Mouse (Mus musculus) neural tube, embryonic 12.5 days (tissue): ENCODE measurements around the gene Amz1. TPM values are rescaled to one million over a fixed set of nuclear protein-coding genes. Genes with fewer than 3 reads are reported as not detected.
A peak's percentile ranks its signal among the peaks of the same experiment; 100 is the strongest.

ENCODE experiments used
- ATAC-seq: fragments of 200-750 bp; cut with Nextera tagmentation; 2 replicates; pipeline ENCODE4 v1.8.0; 2017; ENCODE audit warnings: low read depth, mild to moderate bottlenecking, moderate TSS enrichment, moderate library complexity; ENCODE audit not compliant: low FRiP score
- H3K27ac ChIP-seq: fragments of 300-500 bp; sonication (generic); 2 replicates; pipeline ENCODE4 v1.5.1; 2016
- H3K27me3 ChIP-seq: fragments of 300-500 bp; sonication (generic); replicated peaks from 2 replicates; pipeline ENCODE4 v1.6.1; 2016; ENCODE audit warnings: mild to moderate bottlenecking
- H3K36me3 ChIP-seq: fragments of 300-500 bp; sonication (generic); 2 replicates; pipeline ENCODE4 v1.6.1; 2016; ENCODE audit warnings: mild to moderate bottlenecking
- H3K4me1 ChIP-seq: fragments of 300-500 bp; sonication (generic); 2 replicates; pipeline ENCODE4 v1.6.1; 2016
- H3K4me2 ChIP-seq: fragments of 300-500 bp; sonication (generic); replicated peaks from 2 replicates; pipeline ENCODE4 v1.6.1; 2016; ENCODE audit warnings: mild to moderate bottlenecking
- H3K4me3 ChIP-seq: fragments of 300-500 bp; sonication (generic); 2 replicates; pipeline ENCODE4 v1.5.1; 2016
- H3K9ac ChIP-seq: fragments of 300-500 bp; sonication (generic); 2 replicates; pipeline ENCODE4 v1.6.1; 2016; ENCODE audit warnings: mild to moderate bottlenecking
- H3K9me3 ChIP-seq: fragments of 300-500 bp; sonication (generic); 2 replicates; pipeline ENCODE4 v1.6.1; 2016; ENCODE audit warnings: mild to moderate bottlenecking
- WGBS: fragments of 180-500 bp; shearing (Covaris S2); methylation state at CpG from one replicate; pipeline ENCODE4 v1.1.7; 2016; 5-methylcytosine and 5-hydroxymethylcytosine counted together
- polyA plus RNA-seq: library from polyadenylated mRNA; unstranded; fragments of >200 nt; fragmentation: Nextera tagmentation; extraction: Ambion mirVana; gene quantifications from 2 replicates; pipeline ENCODE4 v1.2.1, GENCODE M21; 2016

The Amz1 gene
- polyA plus RNA-seq, result 0.91 and 1.5 TPM in 2 replicates

DNA sequence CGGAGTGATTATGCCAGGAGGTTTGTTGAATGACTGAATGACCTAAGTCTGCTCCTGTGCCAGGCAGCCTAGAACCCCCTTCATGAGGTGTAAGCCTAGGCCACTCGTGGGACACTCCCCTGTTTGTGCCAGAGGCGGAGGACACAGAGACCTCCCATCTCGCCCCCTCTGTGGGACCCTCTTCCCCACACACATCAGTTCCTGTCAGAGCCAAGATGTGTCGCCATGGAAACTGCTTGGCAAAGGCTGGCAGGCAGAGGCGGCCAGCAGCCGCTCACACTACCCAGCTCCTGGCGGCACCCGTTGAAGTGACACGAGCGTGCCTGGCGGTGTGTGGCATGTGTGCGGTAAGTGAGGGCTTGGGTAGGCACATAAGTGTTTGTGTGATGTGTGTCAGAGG, at the start of gene Amz1:
Gene Amz1 (plus strand): TSS at position 306 of the 400 bp plus-strand sequence.
- H3K27ac ChIP-seq, result no peak within 1 kb of the TSS
- 0 out of 2 replicates have a peak within 1 kb of the TSS, but pooled peaks have one; percentile 17 for H3K9ac ChIP-seq
- H3K4me2 ChIP-seq, result no peak within 1 kb of the TSS
- H3K9me3 ChIP-seq, result no peaks in the 10 kb centered on the region
- ATAC-seq, result peak; percentile 44
- peaks cover 9% of the 10 kb centered on the region for H3K36me3 ChIP-seq
- no peaks in the 10 kb centered on the region for H3K27me3 ChIP-seq
- 70% methylated on average over 13 of the region's 13 CpGs for WGBS
- no peak within 1 kb of the TSS for H3K4me3 ChIP-seq
- peaks cover 13% of the 10 kb centered on the region; the same call in 1 of the 2 replicates for H3K4me1 ChIP-seq

DNA sequence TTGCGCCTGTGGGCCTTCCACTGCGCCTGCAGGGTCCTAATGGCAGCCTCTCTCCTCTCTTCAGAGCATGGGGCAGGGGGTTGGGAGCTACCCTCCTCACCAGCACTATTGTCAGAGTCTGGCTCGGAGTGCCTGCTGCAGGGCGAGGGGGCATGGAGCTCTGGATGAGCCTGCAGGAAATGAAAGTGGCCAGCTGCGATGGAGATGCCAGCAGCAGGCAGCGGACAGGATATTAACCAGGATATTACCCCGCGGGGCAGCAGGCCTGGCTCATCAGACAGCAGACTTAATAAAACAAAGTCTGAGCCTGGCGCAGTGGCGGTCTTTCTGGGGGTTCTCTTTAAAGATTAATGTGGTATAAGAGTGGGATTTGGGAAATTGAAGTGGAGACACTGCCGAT, 48.8 kb upstream of the Amz1 start:
- 91% methylated on average over 11 of the region's 11 CpGs for WGBS

DNA sequence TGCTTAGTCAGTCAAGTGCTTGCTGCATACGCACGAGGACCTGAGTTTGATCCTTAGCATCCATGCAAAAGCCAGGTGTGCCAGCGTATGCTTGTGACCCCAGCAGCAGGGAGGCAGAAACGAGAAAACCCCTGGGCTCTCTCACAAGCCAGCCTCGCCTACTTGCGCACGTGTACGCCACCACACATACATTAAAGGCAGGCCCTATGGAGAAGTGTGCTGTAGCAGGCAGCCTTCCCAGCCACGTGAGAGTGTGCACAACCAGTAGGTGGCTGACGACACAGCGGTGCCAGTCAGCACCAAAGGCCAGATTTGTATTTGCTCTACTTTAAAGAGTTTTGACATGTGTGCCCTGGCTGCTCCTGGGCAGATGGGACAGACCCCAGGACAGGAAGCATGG, 48.3 kb upstream of the Amz1 start:
- H3K9me3 ChIP-seq, result no peaks in the 10 kb centered on the region

More for the DNA sequence above, 48.8 kb upstream of the Amz1 start:
- Histone ChIP-seq H3K4me1 (no peaks in the 10 kb centered on the region), H3K36me3 (peaks cover 59% of the 10 kb centered on the region), H3K9ac (no peak overlapping the region), H3K27ac (no peak overlapping the region), H3K27me3 (no peaks in the 10 kb centered on the region), H3K4me3 (no peak overlapping the region), H3K4me2 (no peak overlapping the region), H3K9me3 (no peaks in the 10 kb centered on the region)
- no peak for ATAC-seq

DNA sequence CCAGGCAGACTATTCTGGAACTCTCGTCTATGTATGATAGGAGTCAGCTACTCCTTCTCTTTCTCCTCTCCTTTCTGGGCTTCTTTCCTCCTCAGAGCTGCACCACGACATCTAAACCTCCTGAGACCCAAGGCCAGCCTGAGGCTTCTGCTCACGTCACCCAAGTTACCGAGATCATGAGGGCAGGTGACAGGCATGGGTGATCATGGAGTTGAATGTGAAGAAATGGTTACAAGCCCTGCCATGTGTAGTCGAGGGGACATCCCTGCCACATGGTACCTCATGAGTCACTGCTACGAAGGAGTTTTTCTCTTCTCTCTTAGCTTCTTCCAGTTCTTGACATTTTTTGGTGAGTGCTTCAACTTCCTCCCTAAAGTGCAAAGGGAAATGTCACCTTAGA, 46.8 kb upstream of the Amz1 start:
- Histone ChIP-seq H3K4me1 (no peaks in the 10 kb centered on the region), H3K27ac (no peak overlapping the region), H3K9ac (no peak overlapping the region), H3K27me3 (no peaks in the 10 kb centered on the region), H3K36me3 (peaks cover 50% of the 10 kb centered on the region), H3K4me2 (no peak overlapping the region), H3K4me3 (no peak overlapping the region), H3K9me3 (no peaks in the 10 kb centered on the region)
- 85% methylated on average over 6 of the region's 6 CpGs for WGBS
- no peak for ATAC-seq

More for the DNA sequence above, 48.3 kb upstream of the Amz1 start:
- Histone ChIP-seq H3K36me3 (peaks cover 60% of the 10 kb centered on the region), H3K4me3 (no peak overlapping the region), H3K27ac (no peak overlapping the region), H3K27me3 (no peaks in the 10 kb centered on the region), H3K4me2 (no peak overlapping the region), H3K4me1 (no peaks in the 10 kb centered on the region), H3K9ac (no peak overlapping the region)
- no peak for ATAC-seq
- WGBS, result 86% methylated on average over 11 of the region's 11 CpGs

DNA sequence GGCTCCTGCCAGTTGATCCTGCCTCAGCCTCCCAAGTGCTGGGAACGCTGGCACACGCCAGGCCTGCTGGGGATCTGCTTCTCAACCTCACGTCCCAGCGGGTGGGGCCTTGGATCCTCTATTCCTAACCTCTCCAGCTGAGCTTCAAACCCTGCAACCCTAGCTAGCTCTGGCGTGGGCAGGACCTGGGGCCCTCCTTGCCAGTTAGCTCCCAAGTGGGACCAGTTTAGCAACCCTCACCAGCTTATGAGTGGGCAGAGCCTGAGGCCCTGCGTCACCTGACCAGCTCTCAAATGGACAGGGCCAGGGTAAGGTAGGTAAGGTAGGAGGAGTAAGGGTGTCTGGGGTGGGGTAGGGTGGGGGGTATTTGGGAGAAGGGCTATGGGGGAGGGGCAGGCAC, 43.9 kb upstream of the Amz1 start:
- 91% methylated on average over 6 of the region's 6 CpGs for WGBS
- H3K36me3 ChIP-seq, result peaks cover 44% of the 10 kb centered on the region

DNA sequence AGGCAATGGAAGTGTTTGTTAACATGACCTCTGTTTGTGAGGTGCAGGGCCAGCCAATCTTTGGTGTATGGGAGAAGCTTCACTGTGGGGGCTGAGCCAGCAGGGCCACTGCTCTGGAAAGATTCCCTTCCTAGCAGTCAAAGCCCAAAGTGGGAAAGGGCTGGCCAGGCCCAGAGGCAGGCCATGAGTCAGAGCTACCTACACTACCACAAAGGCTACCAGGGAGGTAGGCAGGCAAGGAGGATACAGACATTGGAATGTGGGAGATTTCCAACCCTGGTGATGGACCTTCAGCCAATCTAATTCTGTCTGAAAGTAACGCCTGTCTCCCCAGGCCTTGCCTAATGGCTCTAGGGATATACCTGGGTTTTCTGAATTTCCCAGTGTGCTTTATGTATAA, 43.0 kb upstream of the Amz1 start:
- Histone ChIP-seq H3K9ac (no peak overlapping the region), H3K9me3 (no peaks in the 10 kb centered on the region), H3K27me3 (no peaks in the 10 kb centered on the region), H3K4me2 (no peak overlapping the region), H3K36me3 (peaks cover 45% of the 10 kb centered on the region), H3K4me3 (no peak overlapping the region), H3K27ac (no peak overlapping the region), H3K4me1 (no peaks in the 10 kb centered on the region)
- 89% methylated on average over 1 of the region's 1 CpGs for WGBS
- ATAC-seq, result no peak

More for the DNA sequence above, 43.9 kb upstream of the Amz1 start:
- Histone ChIP-seq H3K9me3 (no peaks in the 10 kb centered on the region), H3K4me1 (no peaks in the 10 kb centered on the region), H3K27ac (no peak overlapping the region), H3K4me2 (no peak overlapping the region), H3K27me3 (no peaks in the 10 kb centered on the region), H3K9ac (no peak overlapping the region), H3K4me3 (no peak overlapping the region)
- ATAC-seq, result no peak

DNA sequence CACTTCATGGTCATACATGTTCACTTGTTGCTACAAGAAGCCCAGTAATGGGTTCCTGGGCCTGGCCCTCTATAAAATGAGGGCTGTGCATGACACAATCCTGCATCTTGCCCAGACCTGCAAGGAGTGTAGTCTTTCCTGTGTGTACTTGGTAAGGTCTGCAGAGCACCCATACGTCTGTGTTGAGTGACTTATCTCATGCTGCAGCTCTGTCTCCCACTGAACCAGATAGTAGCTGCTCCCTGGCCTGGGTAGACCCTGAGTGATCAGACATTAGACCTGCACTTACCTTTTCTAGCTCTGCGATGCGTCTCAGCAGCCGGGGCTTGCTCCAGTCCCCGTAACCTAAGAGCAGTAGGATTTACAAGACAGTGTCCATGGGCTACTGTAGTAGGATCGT, 41.8 kb upstream of the Amz1 start:
- Histone ChIP-seq H3K4me3 (no peak overlapping the region), H3K4me2 (no peak overlapping the region), H3K36me3 (peaks cover 43% of the 10 kb centered on the region), H3K9me3 (no peaks in the 10 kb centered on the region), H3K9ac (no peak overlapping the region), H3K27me3 (no peaks in the 10 kb centered on the region), H3K4me1 (no peaks in the 10 kb centered on the region), H3K27ac (no peak overlapping the region)
- 94% methylated on average over 6 of the region's 6 CpGs for WGBS
- no peak for ATAC-seq

DNA sequence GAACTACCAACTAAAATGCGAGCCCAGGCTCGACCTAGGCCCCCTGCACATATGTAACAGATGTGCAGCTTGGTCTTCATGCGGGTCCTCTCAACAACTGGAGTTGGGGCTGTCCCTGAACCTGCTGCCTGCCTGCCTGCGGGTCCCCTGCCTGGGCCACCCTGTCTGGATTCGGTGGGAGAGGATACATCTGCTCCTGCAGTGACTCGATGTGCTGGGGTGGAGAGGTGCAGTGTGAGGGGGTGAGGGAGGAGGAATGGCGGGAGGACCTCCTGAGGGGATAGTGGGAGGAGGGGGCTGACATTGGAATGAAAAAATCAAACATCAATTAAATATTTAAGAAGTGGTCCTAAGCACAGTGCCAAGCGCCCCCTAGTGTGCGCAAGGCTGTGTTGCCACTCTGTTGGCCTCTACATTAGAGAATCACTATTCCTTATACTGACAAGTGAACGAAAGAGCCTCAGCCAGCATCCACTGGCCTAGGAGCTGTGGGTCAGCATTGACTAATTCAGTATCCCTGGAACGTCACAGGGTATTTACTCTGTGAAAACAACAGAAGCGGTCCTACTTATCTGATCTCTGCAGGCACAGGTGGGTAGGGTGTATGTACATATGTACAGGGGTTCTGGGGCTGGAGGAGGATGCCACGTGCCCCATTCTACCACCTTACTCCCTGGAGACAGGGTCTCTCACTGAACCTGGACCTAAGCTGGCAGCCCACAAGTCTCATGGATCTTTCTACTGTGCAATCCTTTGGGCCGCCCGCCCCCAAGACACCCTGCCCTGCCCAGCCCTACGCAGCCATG, 39.4 kb upstream of the Amz1 start:
- ATAC-seq, result no peak; the same call in 1 of the 2 replicates
- no peak overlapping the region for H3K27ac ChIP-seq
- H3K4me1 ChIP-seq, result no peaks in the 10 kb centered on the region
- no peaks in the 10 kb centered on the region for H3K27me3 ChIP-seq
- H3K9ac ChIP-seq, result no peak overlapping the region
- no peaks in the 10 kb centered on the region for H3K9me3 ChIP-seq
- H3K4me3 ChIP-seq, result no peak overlapping the region
- peaks cover 46% of the 10 kb centered on the region for H3K36me3 ChIP-seq
- no peak overlapping the region for H3K4me2 ChIP-seq
- 61% methylated on average over 16 of the region's 16 CpGs for WGBS

DNA sequence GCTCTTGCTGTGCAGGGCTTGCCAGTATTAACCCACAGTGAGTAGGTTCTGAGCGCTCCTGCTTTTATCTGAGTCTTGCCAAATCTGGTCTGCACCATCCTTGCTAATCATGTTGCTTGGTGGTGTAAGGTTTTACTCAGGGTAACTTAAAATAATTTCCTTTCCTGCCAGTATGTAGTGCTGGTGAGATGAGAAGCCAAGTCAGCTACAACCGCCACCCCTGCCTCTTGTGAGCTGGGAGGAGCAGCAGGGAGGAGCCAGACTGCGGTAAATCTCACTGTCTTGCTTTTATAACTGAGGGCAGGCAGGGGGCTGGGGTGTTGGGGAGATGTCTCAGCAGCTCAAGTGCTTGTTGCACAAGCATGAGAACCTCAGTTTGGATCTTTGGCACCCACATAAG, 35.5 kb upstream of the Amz1 start:
- no peak for ATAC-seq
- Histone ChIP-seq H3K4me2 (no peak overlapping the region), H3K9me3 (no peaks in the 10 kb centered on the region), H3K27ac (no peak overlapping the region), H3K4me1 (no peaks in the 10 kb centered on the region), H3K27me3 (no peaks in the 10 kb centered on the region), H3K9ac (no peak overlapping the region), H3K36me3 (peaks cover 65% of the 10 kb centered on the region), H3K4me3 (no peak overlapping the region)
- WGBS, result 70% methylated on average over 3 of the region's 3 CpGs

DNA sequence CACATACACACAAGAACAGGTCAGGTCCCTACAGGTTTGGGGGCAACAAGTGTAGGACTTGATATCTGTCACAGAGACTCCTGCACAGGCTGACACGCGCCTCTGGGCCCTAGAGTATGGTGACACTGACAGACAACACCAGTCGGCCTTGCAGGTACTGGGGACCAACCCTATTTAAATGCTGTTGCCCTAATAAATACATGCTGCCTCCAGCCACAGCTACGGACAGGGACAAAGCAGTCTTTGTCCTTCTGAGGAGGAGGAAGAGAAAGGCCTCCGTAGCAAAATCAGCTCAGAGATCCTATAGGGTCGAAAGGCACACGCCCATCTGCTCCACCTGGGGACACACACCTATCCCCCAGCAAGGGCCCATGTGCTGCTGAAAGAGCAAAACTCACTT, 27.9 kb upstream of the Amz1 start:
- H3K27ac ChIP-seq, result no peak overlapping the region
- H3K4me1 ChIP-seq, result peaks cover under 1% of the 10 kb centered on the region
- peaks cover 58% of the 10 kb centered on the region for H3K36me3 ChIP-seq
- H3K9me3 ChIP-seq, result no peaks in the 10 kb centered on the region
- ATAC-seq, result no peak
- no peaks in the 10 kb centered on the region for H3K27me3 ChIP-seq
- H3K4me3 ChIP-seq, result no peak overlapping the region
- H3K9ac ChIP-seq, result no peak overlapping the region
- 79% methylated on average over 7 of the region's 7 CpGs for WGBS
- H3K4me2 ChIP-seq, result no peak overlapping the region

DNA sequence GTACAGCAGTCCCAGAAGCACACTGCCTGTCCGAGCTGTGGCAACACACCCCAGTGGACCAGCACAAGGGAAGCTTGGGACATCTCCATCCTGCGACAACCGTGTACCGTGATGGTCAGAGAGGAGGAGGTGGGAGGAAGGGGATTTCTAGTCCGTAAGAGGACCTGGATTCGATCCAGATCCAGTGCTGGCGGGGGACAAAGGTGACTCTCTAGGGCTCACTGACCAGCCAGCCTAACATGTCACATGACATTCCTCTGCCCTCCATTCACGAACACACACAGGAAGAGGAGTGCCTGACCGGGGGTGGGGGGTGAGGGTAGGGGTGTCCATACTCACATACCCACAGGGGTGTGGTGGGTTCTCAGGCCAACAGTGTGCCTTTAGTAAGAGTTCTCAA, 24.2 kb upstream of the Amz1 start:
- peaks cover 34% of the 10 kb centered on the region for H3K36me3 ChIP-seq
- H3K4me1 ChIP-seq, result peaks cover 15% of the 10 kb centered on the region
- 91% methylated on average over 9 of the region's 9 CpGs for WGBS
- no peak for ATAC-seq
- H3K9ac ChIP-seq, result no peak overlapping the region
- no peak overlapping the region for H3K4me3 ChIP-seq
- no peaks in the 10 kb centered on the region for H3K27me3 ChIP-seq
- no peak overlapping the region for H3K4me2 ChIP-seq
- H3K9me3 ChIP-seq, result no peaks in the 10 kb centered on the region
- H3K27ac ChIP-seq, result no peak overlapping the region

DNA sequence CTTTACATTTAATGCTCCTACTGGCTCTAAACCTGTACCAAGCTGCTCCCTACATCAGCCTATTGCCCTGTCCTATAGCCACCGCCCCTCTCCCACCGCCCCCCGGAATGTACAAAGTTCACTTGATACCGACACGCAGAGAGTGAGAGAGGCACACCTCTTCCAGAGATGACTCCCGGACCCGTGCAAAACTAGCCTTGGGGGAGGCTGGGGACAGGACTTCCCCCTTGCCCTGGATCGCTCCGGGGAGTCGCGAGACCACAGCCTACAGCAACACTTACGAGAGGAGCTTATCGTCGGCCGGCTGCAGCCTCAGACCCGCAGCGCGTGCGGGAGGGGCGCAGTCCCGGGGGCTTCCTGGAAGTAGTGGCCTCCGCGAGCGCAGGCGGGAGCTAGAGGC, 22.3 kb upstream of the Amz1 start:
- H3K27ac ChIP-seq, result peak overlapping the region; percentile 55
- peaks cover 24% of the 10 kb centered on the region for H3K4me1 ChIP-seq
- H3K9ac ChIP-seq, result peak overlapping the region; percentile 81
- H3K4me2 ChIP-seq, result peak overlapping the region; percentile 84
- no peaks in the 10 kb centered on the region for H3K9me3 ChIP-seq
- peaks cover 24% of the 10 kb centered on the region for H3K36me3 ChIP-seq
- ATAC-seq, result peak; percentile 6
- no peaks in the 10 kb centered on the region for H3K27me3 ChIP-seq
- WGBS, result under 1% methylated on average over 25 of the region's 25 CpGs
- peak overlapping the region; percentile 72 for H3K4me3 ChIP-seq

DNA sequence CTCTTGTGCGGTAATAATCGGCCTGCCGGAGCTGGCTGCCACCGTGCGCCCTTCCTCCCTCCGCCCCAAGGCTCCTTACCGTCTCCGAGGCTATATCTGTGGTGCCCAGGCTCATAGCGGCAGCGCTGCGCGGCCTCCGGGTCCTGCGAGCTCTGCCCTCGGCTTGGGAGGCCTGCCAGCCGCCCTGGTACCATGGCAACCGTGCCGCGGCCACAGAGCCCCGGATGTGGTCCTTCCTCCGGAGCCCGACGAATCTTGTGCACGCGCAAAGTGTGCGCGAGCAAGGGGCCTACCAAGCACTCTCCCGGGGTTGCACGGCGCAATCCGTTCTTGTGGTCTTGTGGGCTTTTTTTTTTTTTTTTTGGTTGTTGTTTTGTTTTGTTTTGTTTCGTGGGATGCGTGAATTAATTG, 21.8 kb upstream of the Amz1 start, which contains the start of gene Iqce:
Gene Iqce (minus strand): TSS at position 276 of the 411 bp plus-strand sequence.
- H3K27ac ChIP-seq, result peak within 1 kb of the TSS; percentile 55
- peak; percentile 54 for ATAC-seq
- WGBS, result under 1% methylated on average over 33 of the region's 33 CpGs
- no peaks in the 10 kb centered on the region for H3K27me3 ChIP-seq
- H3K4me2 ChIP-seq, result peak within 1 kb of the TSS; percentile 84
- peaks cover 21% of the 10 kb centered on the region for H3K36me3 ChIP-seq
- H3K9ac ChIP-seq, result peak within 1 kb of the TSS; percentile 81
- no peaks in the 10 kb centered on the region for H3K9me3 ChIP-seq
- peak within 1 kb of the TSS; percentile 72 for H3K4me3 ChIP-seq
- H3K4me1 ChIP-seq, result peaks cover 24% of the 10 kb centered on the region
